Mouse (Mus musculus) heart, postnatal 0 days (tissue): ENCODE results near the gene Vars2.

Source experiments
- CTCF ChIP-seq: IDR thresholded peaks from 2 replicates; pipeline ENCODE4 v1.5.1; 2016; ENCODE audit warnings: antibody characterized with exemption, control low read depth, low read depth
- EP300 ChIP-seq: IDR thresholded peaks from 2 replicates; pipeline ENCODE4 v1.6.1; 2016; ENCODE audit warnings: antibody characterized with exemption, low read depth

DNA sequence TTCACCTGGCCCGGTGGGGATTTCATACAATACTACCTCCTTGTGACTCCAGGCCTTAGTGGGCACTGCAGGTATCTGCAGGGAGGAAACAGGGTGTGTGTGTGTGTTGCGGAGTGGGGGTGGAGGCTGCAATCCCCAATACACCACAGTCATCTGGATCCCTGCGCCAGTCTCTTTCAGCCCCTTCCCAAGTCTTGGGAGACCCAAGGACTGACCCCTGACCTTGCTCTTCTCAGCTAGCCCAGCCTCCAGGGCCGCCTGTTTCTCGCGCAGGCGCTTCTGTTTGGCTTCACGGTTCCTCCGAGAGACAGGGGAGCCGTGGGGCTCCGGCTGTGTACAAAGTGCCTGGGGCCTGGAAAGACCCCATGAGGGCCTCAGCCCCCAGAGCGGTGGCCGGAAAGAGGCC is 538 bp downstream of the Vars2 start:
- no peak for TF ChIP-seq CTCF
- TF ChIP-seq EP300, result no peak
